Mouse (Mus musculus) neural tube, embryonic 11.5 days (tissue): Measurements from ENCODE around the gene Aldh4a1. TPM values are rescaled to one million over a fixed set of nuclear protein-coding genes. Genes with fewer than 3 reads are reported as not detected.

Source experiments
- ATAC-seq: fragments of 200-750 bp; cut with Nextera tagmentation; 2 replicates; pipeline ENCODE4 v1.8.0; 2017; ENCODE audit warnings: moderate number of reproducible peaks, mild to moderate bottlenecking, moderate TSS enrichment, moderate library complexity; ENCODE audit not compliant: insufficient read depth, low FRiP score, low TSS enrichment
- DNase-seq: peaks from one replicate; pipeline ENCODE4 v3.0.0-alpha.2; 2015; ENCODE audit warnings: low spot score
- H3K27ac ChIP-seq: fragments of 300-500 bp; sonication (generic); 2 replicates; pipeline ENCODE4 v1.5.1; 2014; ENCODE audit warnings: low read depth, mild to moderate bottlenecking, low read length
- H3K27me3 ChIP-seq: fragments of 300-500 bp; sonication (generic); 2 replicates; pipeline ENCODE4 v1.6.1; 2014; ENCODE audit warnings: mild to moderate bottlenecking, low read length, mixed read lengths; ENCODE audit not compliant: control insufficient read depth, insufficient read depth
- H3K36me3 ChIP-seq: fragments of 300-500 bp; sonication (generic); 2 replicates; pipeline ENCODE4 v1.6.1; 2014; ENCODE audit warnings: mild to moderate bottlenecking, low read length, moderate library complexity, mixed read lengths; ENCODE audit not compliant: control insufficient read depth, insufficient read depth
- H3K4me1 ChIP-seq: fragments of 300-500 bp; sonication (generic); 2 replicates; pipeline ENCODE4 v1.6.1; 2014; ENCODE audit warnings: low read length, mixed read lengths; ENCODE audit not compliant: control insufficient read depth, insufficient read depth
- H3K4me2 ChIP-seq: fragments of 300-500 bp; sonication (generic); 2 replicates; pipeline ENCODE4 v1.6.1; 2014; ENCODE audit warnings: low read depth, mild to moderate bottlenecking, moderate library complexity
- H3K4me3 ChIP-seq: fragments of 300-500 bp; sonication (generic); 2 replicates; pipeline ENCODE4 v1.5.1; 2014; ENCODE audit warnings: low read depth, low read length
- H3K9ac ChIP-seq: fragments of 300-500 bp; sonication (generic); 2 replicates; pipeline ENCODE4 v1.6.1; 2014; ENCODE audit warnings: mild to moderate bottlenecking, low read length
- H3K9me3 ChIP-seq: fragments of 300-500 bp; sonication (generic); 2 replicates; pipeline ENCODE4 v1.6.1; 2016; ENCODE audit warnings: low read length; ENCODE audit not compliant: control insufficient read depth
- WGBS: fragments of 180-500 bp; shearing (Covaris S2); extraction: QIAGEN DNeasy Blood & Tissue Kit; methylation state at CpG from one replicate; pipeline ENCODE4 v1.1.7; 2014; 5-methylcytosine and 5-hydroxymethylcytosine counted together
- polyA plus RNA-seq: library from polyadenylated mRNA; unstranded; fragments of >200 nt; fragmentation: Nextera tagmentation; extraction: Ambion mirVana; gene quantifications from 2 replicates; pipeline ENCODE4 v1.2.1, GENCODE M21; 2014

The Aldh4a1 gene
- polyA plus RNA-seq, 1 experiment from 2014 or later, result 16.2 TPM

DNA sequence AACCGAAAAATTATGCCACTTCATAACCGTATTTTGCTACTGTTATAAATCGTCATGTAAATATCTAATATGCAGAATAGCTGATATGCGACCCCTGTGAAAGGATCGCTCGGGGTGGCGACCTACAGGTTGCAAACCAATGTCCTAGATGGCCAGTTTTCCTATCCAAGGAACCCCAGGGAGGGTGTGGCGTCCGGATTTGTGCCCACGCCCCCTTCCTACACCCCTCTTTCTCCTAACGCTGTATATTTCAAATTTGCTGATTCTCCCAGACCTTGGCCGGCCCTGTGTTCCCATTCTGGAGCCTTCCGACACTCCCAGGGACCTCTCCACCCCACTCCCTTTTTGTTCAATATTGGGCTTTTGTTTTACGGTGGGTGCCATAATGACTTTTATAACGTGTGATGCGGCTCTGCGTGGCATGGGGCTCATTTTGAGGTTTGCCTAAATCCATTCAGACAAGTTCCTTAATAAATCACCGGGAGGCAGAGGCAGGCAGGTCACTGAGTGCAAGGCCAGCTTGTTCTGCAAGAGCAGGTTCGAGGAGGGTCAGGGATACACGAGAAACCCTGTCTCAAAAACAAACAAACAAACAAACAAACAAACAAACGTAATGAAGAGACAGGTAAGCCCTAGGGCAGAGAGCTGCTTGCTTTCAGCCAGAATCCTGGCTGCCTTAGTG, 909 bp downstream of the Aldh4a1 start:
- Histone ChIP-seq H3K4me2 (peak overlapping the region; percentile 86), H3K4me3 (peak overlapping the region; percentile 63), H3K36me3 (no peaks in the 10 kb centered on the region), H3K9me3 (no peaks in the 10 kb centered on the region), H3K4me1 (peaks cover 9% of the 10 kb centered on the region; the same call in 1 of the 2 replicates), H3K9ac (peak overlapping the region; percentile 64), H3K27ac (no peak overlapping the region), H3K27me3 (no peaks in the 10 kb centered on the region)
- no peak for DNase-seq
- no peak for ATAC-seq
- 18% methylated on average over 21 of the region's 21 CpGs for WGBS

DNA sequence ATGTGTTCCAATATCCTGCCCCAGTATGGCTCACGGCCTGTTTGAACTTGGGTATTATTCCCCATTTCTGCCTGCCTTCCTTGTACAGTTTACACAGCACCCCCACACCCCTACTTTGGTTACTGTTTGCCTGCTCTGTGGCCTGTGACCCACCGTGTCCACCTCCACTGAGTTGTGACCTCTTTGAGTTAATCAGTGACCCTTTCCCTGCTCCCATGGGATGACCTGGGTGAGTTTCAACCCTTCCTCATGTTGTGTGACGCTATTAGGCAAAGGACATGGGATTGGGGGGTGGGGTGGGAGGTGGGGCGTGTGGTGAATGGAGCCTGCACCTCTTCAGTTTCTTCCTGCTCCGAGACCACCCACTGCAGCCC, 1.4 kb downstream of the Aldh4a1 start:
- no peaks in the 10 kb centered on the region for H3K36me3 ChIP-seq
- DNase-seq, result no peak
- H3K27ac ChIP-seq, result no peak overlapping the region
- no peaks in the 10 kb centered on the region for H3K27me3 ChIP-seq
- H3K4me1 ChIP-seq, result peaks cover 9% of the 10 kb centered on the region; the same call in 1 of the 2 replicates
- H3K9me3 ChIP-seq, result no peaks in the 10 kb centered on the region
- H3K4me3 ChIP-seq, result no peak overlapping the region
- WGBS, result 54% methylated on average over 5 of the region's 5 CpGs
- H3K4me2 ChIP-seq, result peak overlapping the region; percentile 86; the same call in 1 of the 2 replicates
- no peak overlapping the region for H3K9ac ChIP-seq
- ATAC-seq, result no peak

DNA sequence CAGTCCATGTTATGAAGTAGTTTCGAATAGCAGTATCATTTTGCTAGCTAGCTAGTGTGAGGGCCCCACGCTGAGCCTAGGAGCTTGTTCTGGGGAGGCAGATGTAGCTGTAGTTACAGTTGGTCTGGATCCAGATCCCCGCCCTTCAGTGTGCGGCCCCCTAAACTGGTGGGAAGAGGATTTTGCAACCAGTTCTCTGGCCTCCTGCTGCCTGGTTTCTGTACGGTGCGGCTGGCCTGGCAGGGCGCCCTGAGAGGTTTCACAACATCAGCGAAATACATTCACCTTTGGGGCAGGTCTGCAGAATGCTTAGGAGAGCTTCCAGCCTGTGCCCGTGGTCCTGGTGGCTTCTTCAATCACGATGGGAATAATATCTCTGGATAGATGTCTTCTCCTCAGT, 2.0 kb downstream of the Aldh4a1 start:
- Histone ChIP-seq H3K27me3 (no peaks in the 10 kb centered on the region), H3K4me2 (no peak overlapping the region), H3K9me3 (no peaks in the 10 kb centered on the region), H3K9ac (no peak overlapping the region), H3K27ac (no peak overlapping the region), H3K36me3 (no peaks in the 10 kb centered on the region), H3K4me3 (no peak overlapping the region), H3K4me1 (peaks cover 9% of the 10 kb centered on the region; the same call in 1 of the 2 replicates)
- ATAC-seq (no peak), DNase-seq (no peak)
- 85% methylated on average over 10 of the region's 10 CpGs for WGBS

DNA sequence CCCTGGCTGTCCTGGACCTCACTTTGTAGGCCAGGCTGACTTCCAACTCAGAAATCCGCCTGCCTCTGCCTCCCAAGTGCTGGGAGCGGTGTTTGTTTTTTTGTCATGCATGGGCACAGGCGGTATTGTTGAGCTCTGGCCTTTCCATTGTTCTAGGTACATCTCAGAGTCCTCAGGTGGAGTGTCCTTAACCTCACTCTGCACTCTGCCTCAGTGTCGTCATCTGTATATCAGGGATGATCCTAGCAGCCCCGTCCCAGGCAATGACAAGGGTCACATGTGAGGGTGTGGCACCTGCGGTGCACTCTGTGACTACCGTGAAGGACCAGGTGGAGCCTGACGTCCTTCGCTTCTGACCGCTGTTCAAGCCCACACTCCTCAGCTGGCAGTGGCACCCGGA, 4.7 kb downstream of the Aldh4a1 start:
- H3K27me3 ChIP-seq, result no peaks in the 10 kb centered on the region
- H3K9ac ChIP-seq, result no peak overlapping the region
- no peak overlapping the region for H3K4me3 ChIP-seq
- H3K4me1 ChIP-seq, result peaks cover 9% of the 10 kb centered on the region; the same call in 1 of the 2 replicates
- no peaks in the 10 kb centered on the region for H3K9me3 ChIP-seq
- H3K4me2 ChIP-seq, result no peak overlapping the region
- no peaks in the 10 kb centered on the region for H3K36me3 ChIP-seq
- no peak overlapping the region for H3K27ac ChIP-seq
- ATAC-seq (no peak), DNase-seq (no peak)
- 95% methylated on average over 11 of the region's 11 CpGs for WGBS

DNA sequence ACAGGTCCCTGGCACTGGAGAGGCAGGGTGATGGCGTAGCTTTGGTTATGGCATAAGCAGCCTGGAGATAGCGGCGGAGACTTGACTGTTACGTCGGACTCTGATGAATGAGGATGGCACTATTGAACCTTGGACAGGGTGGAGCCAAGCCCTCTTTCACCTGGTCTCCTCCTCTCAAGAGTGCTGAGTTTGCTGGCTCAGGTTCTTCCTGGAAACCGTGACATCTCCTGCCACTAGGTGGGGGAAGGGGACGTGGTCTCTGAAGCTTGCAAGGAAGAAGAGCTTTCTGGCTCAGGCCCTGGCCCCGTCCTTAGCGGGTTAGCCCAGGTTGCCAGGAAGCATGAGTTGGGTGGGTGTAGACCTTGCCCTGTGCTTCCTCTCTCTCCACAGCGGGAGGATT, 7.5 kb downstream of the Aldh4a1 start:
- Histone ChIP-seq H3K9ac (no peak overlapping the region), H3K4me3 (no peak overlapping the region), H3K27me3 (no peaks in the 10 kb centered on the region), H3K27ac (no peak overlapping the region), H3K4me2 (no peak overlapping the region), H3K4me1 (no peaks in the 10 kb centered on the region), H3K36me3 (no peaks in the 10 kb centered on the region), H3K9me3 (no peaks in the 10 kb centered on the region)
- DNase-seq (no peak), ATAC-seq (no peak)
- WGBS, result 79% methylated on average over 10 of the region's 10 CpGs

DNA sequence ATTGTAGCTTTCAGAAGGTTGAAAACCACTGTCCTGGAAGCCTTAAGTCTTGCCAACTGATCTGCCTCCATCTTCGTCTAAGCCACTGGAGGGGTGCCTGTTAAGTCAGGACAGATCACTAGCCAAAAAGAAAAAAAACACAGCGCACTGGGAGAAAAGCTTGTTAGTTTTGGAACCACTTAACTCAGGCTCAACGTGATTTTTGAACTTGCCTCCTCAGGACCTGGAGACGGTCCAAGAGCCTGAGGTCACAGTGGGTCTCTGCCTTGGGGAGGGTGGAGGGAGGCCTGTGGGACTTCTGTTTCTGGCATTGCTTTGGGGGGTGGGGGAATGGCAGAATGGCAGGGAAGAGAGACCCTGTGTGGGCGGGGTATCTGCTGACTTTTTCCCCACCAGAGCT, 8.5 kb downstream of the Aldh4a1 start:
- H3K4me2 ChIP-seq, result no peak overlapping the region
- no peak overlapping the region for H3K27ac ChIP-seq
- no peak overlapping the region for H3K4me3 ChIP-seq
- DNase-seq (no peak), ATAC-seq (no peak)
- H3K9me3 ChIP-seq, result no peaks in the 10 kb centered on the region
- H3K9ac ChIP-seq, result no peak overlapping the region
- H3K36me3 ChIP-seq, result no peaks in the 10 kb centered on the region
- H3K4me1 ChIP-seq, result no peaks in the 10 kb centered on the region
- H3K27me3 ChIP-seq, result no peaks in the 10 kb centered on the region
- WGBS, result 87% methylated on average over 5 of the region's 5 CpGs

DNA sequence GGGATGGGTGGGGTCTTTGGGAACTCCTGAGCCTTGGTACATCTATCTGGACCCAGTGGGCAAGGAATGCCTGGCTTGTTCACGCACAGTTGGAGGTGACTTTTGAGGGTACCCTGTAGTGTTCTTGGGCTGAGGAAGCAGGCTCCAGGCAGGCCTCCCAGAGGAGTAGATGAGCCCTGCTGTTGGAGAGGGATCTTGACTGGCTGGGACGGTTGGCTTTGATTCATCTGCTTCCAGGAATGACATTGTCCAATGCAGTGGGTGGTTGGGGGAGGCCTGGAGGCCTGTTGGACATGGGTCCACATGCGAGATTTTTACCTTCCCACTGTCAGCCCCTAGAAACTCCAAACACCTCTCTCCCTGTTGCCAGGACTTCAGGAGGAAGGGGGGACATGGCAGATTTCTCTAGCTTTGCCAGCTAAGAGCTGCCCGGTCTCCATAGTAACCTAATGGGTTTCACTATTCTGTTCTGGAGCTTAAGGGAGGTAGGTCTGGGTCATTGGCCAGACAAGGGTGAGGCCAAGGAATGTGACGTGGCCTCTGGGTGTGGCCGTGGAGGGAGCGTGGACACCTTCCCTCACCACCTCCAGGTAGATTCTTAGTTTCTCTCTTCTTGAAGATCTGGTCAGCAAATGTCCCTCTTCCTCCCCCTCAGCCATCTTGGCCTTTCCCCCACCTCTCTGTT, 9.0 kb downstream of the Aldh4a1 start:
- no peaks in the 10 kb centered on the region for H3K36me3 ChIP-seq
- no peak overlapping the region for H3K4me2 ChIP-seq
- no peaks in the 10 kb centered on the region for H3K4me1 ChIP-seq
- H3K9me3 ChIP-seq, result no peaks in the 10 kb centered on the region
- no peak overlapping the region for H3K9ac ChIP-seq
- no peak overlapping the region for H3K4me3 ChIP-seq
- H3K27ac ChIP-seq, result no peak overlapping the region
- WGBS, result 92% methylated on average over 7 of the region's 7 CpGs
- no peak for ATAC-seq
- DNase-seq, result no peak
- no peaks in the 10 kb centered on the region for H3K27me3 ChIP-seq

DNA sequence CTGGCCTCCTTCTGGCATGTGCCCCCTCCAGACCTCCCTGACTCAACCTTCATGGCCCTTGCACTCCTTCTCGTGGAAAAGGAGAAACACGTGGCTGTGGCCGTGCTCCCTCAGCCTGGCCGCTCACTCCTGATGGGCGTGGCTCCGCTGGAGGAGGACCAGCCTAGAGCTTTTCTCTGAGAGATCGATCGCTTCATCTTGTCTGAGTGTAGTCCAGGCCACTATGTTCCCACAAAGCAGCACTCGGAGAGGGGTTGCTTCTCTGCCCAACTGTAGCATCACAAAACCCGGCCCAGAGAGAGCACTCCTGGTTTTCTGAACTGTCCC, 9.6 kb downstream of the Aldh4a1 start:
- no peaks in the 10 kb centered on the region for H3K36me3 ChIP-seq
- ATAC-seq (no peak), DNase-seq (no peak)
- H3K9ac ChIP-seq, result no peak overlapping the region
- no peak overlapping the region for H3K27ac ChIP-seq
- H3K4me3 ChIP-seq, result no peak overlapping the region
- H3K4me1 ChIP-seq, result no peaks in the 10 kb centered on the region
- 83% methylated on average over 10 of the region's 10 CpGs for WGBS
- no peaks in the 10 kb centered on the region for H3K27me3 ChIP-seq
- no peaks in the 10 kb centered on the region for H3K9me3 ChIP-seq
- no peak overlapping the region for H3K4me2 ChIP-seq

DNA sequence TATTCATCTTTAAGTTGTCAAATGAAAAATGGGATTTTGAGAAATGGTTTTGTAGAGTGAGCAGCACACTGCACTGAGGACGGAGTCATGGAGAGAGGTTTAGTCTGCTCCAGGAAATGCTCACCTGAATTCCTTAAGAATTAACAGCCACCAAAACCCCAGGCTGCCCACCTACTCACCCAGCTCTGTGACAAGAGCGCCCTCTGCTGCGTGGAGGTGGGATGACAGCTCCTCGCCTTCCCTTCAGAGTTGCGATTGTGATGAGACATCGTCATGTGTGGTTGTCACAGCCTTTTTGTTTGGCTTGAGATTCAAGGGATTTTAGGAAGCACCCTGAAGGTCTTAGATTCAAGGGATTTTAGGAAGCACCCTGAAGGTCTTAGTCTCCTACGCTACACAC, 13.7 kb downstream of the Aldh4a1 start:
- no peak overlapping the region for H3K4me3 ChIP-seq
- ATAC-seq, result no peak
- no peak overlapping the region for H3K4me2 ChIP-seq
- H3K27ac ChIP-seq, result no peak overlapping the region
- peaks cover 4% of the 10 kb centered on the region; the same call in 1 of the 2 replicates for H3K27me3 ChIP-seq
- WGBS, result 29% methylated on average over 7 of the region's 7 CpGs
- no peak overlapping the region for H3K9ac ChIP-seq
- no peaks in the 10 kb centered on the region for H3K9me3 ChIP-seq
- peaks cover 21% of the 10 kb centered on the region for H3K4me1 ChIP-seq
- no peaks in the 10 kb centered on the region for H3K36me3 ChIP-seq
- peak; percentile 78 for DNase-seq
